Mouse (Mus musculus) bone marrow, adult 2 months (tissue): ENCODE data around the gene Tagln3. TPM values are rescaled to one million over a fixed set of nuclear protein-coding genes. Genes with fewer than 3 reads are reported as not detected.

Source experiments
- H3K27ac ChIP-seq: fragments of 200-500 bp; 2 replicates; pipeline ENCODE4 v1.5.1; 2012; ENCODE audit warnings: low read depth, mild to moderate bottlenecking, control low read depth, inconsistent platforms, low read length; ENCODE audit not compliant: control insufficient read depth, poor library complexity, insufficient read depth
- H3K4me1 ChIP-seq: fragments of 200-500 bp; 2 replicates; pipeline ENCODE4 v1.6.1; 2011; ENCODE audit warnings: low read length; ENCODE audit not compliant: control insufficient read depth, insufficient read depth
- H3K4me3 ChIP-seq: fragments of 200-500 bp; replicated peaks from 2 replicates; pipeline ENCODE3; 2011; ENCODE audit warnings: mild to moderate bottlenecking, low read depth, low read length, control low read depth; ENCODE audit not compliant: control insufficient read depth
- CTCF ChIP-seq: fragments of 200-500 bp; IDR thresholded peaks from 2 replicates; pipeline ENCODE4 v1.5.1; 2011; ENCODE audit warnings: low read length, control low read depth; ENCODE audit not compliant: control insufficient read depth, insufficient read depth
- POLR2A ChIP-seq: fragments of 200-500 bp; IDR thresholded peaks from 2 replicates; pipeline ENCODE4 v1.6.1; 2011; ENCODE audit warnings: low read depth, mild to moderate bottlenecking, control low read depth, low read length, borderline replicate concordance; ENCODE audit not compliant: control insufficient read depth
- WGBS: fragments of 180-500 bp; shearing (Covaris S2); methylation state at CpG from one replicate; pipeline ENCODE4 v1.1.7; 2018; 5-methylcytosine and 5-hydroxymethylcytosine counted together
- polyA plus RNA-seq: library from polyadenylated mRNA; stranded (reverse); fragments of >200 nt; gene quantifications from 2 replicates; pipeline ENCODE4 v1.2.4, GENCODE M21; 2011; ENCODE audit warnings: low replicate concordance; ENCODE audit not compliant: missing spikeins, insufficient read depth, insufficient read length

Gene Tagln3
- polyA plus RNA-seq, 1 experiment, result 5.7 TPM

DNA sequence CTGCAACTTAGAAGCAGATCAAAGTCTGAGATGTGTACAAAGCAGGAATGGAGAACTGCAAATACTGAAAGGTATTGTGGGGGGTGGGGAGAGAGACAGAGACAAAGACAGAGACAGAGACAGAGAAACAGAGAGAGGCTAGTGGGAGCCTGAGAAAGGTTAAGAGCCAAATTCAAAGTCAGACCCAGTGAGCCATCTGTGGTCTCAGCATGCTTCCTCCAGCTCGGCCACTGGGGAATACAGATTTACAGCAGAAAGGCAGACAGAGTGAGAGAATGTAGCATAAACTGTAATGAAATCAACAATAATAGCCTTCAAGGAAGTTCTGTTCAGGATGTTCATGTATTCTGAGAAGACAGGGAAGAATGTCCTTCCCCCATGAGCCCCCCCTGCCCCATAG, 10.5 kb downstream of the Tagln3 start:
- TF ChIP-seq CTCF (no peak), POLR2A (no peak)
- no peaks in the 10 kb centered on the region for H3K4me1 ChIP-seq
- H3K4me3 ChIP-seq, result no peak overlapping the region
- H3K27ac ChIP-seq, result no peak overlapping the region
- WGBS, result 45% methylated on average over 1 of the region's 1 CpGs

DNA sequence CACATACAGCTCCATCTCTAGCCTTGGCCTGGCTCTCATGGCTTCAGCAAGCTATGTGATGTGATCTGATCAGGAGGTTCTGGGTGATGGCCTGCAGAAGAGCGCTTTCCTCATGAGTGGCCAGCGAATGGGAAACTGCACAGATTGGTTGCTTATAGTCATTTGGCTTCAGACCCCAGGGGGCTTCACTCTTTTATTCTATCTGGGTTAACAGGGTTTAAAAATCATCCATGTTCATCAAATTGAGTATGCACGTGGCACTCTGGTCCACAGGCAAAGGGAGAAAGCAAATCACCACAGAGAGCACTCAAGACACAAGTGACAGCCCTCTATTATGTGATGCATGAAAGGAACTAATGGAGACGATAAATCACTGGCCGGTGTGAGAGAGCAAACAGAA, 11.1 kb downstream of the Tagln3 start:
- no peaks in the 10 kb centered on the region for H3K4me1 ChIP-seq
- WGBS, result 86% methylated on average over 5 of the region's 5 CpGs
- H3K4me3 ChIP-seq, result no peak overlapping the region
- H3K27ac ChIP-seq, result no peak overlapping the region
- no peak for TF ChIP-seq POLR2A
- no peak for TF ChIP-seq CTCF

GRCm38 (mm10) chr16:45711263-45711662, 13.1 kb downstream of the Tagln3 start:
- Histone ChIP-seq H3K4me3 (no peak overlapping the region), H3K27ac (no peak overlapping the region), H3K4me1 (no peaks in the 10 kb centered on the region)
- no peak for TF ChIP-seq POLR2A
- no peak for TF ChIP-seq CTCF
- WGBS, result 72% methylated on average over 7 of the region's 7 CpGs

GRCm38 (mm10) chr16:45699301-45699700, 25.1 kb downstream of the Tagln3 start:
- Histone ChIP-seq H3K4me1 (no peaks in the 10 kb centered on the region), H3K4me3 (no peak overlapping the region), H3K27ac (no peak overlapping the region)
- WGBS, result 75% methylated on average over 5 of the region's 5 CpGs
- TF ChIP-seq CTCF (no peak), POLR2A (no peak)

- Histone ChIP-seq H3K4me1 (no peaks in the 10 kb centered on the region), H3K27ac (no peak overlapping the region), H3K4me3 (no peak overlapping the region)
- WGBS, result 75% methylated on average over 6 of the region's 6 CpGs
- no peak for TF ChIP-seq CTCF
- no peak for TF ChIP-seq POLR2A
Observed at GRCm38 (mm10) chr16:45697996-45698395, 26.4 kb downstream of the Tagln3 start.

DNA sequence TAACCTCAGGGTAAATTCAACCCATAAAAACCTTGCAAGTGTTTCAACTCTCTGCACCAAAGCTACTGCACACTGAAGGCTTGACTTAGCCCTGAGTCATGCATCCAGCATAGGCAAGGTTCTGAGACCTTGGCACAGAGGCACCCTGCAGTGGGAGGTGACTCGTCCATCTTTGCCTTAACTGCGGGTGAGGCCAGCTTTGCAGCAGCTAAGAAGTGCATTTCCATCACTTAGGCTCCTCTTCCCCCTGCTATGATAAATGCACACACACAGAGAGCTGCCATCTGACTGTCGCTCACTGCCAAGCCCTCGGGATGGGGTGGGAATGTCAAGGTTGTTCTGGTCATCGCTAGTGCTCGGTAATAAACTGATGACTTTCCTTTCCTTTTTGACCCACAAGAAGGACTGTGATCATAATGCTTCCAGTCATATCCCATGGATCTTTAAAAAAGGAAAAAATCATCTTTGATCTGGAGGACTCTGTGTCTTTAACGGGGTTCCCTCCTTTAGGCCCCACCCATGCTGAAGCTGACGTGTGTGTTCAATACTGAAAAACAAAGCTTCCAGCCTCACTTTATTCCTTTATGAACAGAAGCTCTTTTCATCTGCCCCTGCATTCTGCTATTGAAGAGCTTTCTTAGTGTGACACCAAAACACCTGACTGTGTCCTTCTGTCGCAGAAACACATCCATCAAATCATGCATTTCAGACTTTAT, 28.8 kb downstream of the Tagln3 start:
- TF ChIP-seq CTCF (no peak), POLR2A (no peak)
- 84% methylated on average over 9 of the region's 9 CpGs for WGBS
- H3K4me1 ChIP-seq, result no peaks in the 10 kb centered on the region

DNA sequence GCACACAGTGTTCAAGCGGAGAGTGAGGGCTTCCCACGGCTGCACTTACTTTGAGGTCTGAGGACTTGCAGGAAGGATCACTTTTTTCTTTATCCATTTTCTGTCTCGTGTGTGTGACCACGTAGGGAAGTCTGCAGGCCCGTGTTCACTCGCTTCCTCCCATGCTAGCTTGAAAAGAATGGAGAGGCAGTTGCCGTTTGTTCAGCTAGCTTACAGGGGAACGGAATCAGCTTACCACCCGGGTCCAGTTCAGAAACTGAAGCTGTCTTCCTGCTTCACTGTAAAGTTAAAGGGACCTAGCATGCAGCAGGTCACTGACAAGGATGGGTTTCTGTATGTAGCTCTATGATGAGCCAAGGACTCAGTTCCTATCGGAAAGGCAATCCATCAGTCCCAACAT, 30.9 kb downstream of the Tagln3 start, which contains the start of gene Tmprss7:
Gene Tmprss7, minus strand, starts transcription at position 101 of the 400 bp plus-strand sequence.
- no peaks in the 10 kb centered on the region for H3K4me1 ChIP-seq
- no peak for TF ChIP-seq POLR2A
- no peak for TF ChIP-seq CTCF
- no peak within 1 kb of the TSS for H3K27ac ChIP-seq
- 36% methylated on average over 10 of the region's 10 CpGs for WGBS
- H3K4me3 ChIP-seq, result no peak within 1 kb of the TSS

More for the DNA sequence above, 28.8 kb downstream of the Tagln3 start:
- Histone ChIP-seq H3K4me3 (no peak overlapping the region), H3K27ac (no peak overlapping the region)

- H3K27ac ChIP-seq, result no peak overlapping the region
- H3K4me1 ChIP-seq, result no peaks in the 10 kb centered on the region
- 73% methylated on average over 3 of the region's 3 CpGs for WGBS
- no peak for TF ChIP-seq POLR2A
- no peak for TF ChIP-seq CTCF
- no peak overlapping the region for H3K4me3 ChIP-seq
Observed at GRCm38 (mm10) chr16:45692851-45693250, 31.6 kb downstream of the Tagln3 start.
